Mouse (Mus musculus) thymus, adult 2 months (tissue): ENCODE measurements around the gene Sema6d. TPM values are rescaled to one million over a fixed set of nuclear protein-coding genes. Genes with fewer than 3 reads are reported as not detected.

Experiments
- DNase-seq: peaks from one replicate; pipeline ENCODE4 v3.0.0; 2021
- H3K27ac ChIP-seq: fragments of 200-500 bp; 2 replicates; pipeline ENCODE4 v1.5.1; 2012; ENCODE audit warnings: low read length, control low read depth; ENCODE audit not compliant: control insufficient read depth, insufficient read depth
- H3K27me3 ChIP-seq: fragments of 200-500 bp; 2 replicates; pipeline ENCODE4 v1.6.1; 2012; ENCODE audit warnings: mild to moderate bottlenecking, low read length, moderate library complexity, mixed read lengths; ENCODE audit not compliant: control insufficient read depth, insufficient read depth
- H3K36me3 ChIP-seq: fragments of 200-500 bp; 2 replicates; pipeline ENCODE4 v1.6.1; 2012; ENCODE audit warnings: mild to moderate bottlenecking, low read length, moderate library complexity; ENCODE audit not compliant: control insufficient read depth, insufficient read depth
- H3K4me1 ChIP-seq: fragments of 200-500 bp; replicated peaks from 2 replicates; pipeline ENCODE4 v1.6.1; 2012; ENCODE audit warnings: low read length; ENCODE audit not compliant: control insufficient read depth, insufficient read depth
- H3K4me3 ChIP-seq: fragments of 200-500 bp; 2 replicates; pipeline ENCODE4 v1.5.1; 2012; ENCODE audit warnings: mild to moderate bottlenecking, low read length, control low read depth, moderate library complexity; ENCODE audit not compliant: control insufficient read depth, insufficient read depth
- CTCF ChIP-seq: fragments of 200-500 bp; IDR thresholded peaks from 2 replicates; pipeline ENCODE4 v1.5.1; 2012; ENCODE audit warnings: mild to moderate bottlenecking, control low read depth, low read length, moderate library complexity, borderline replicate concordance; ENCODE audit not compliant: control insufficient read depth, poor library complexity, insufficient read depth; ENCODE audit errors: extremely low read depth
- POLR2A ChIP-seq: fragments of 200-500 bp; IDR thresholded peaks from 2 replicates; pipeline ENCODE4 v1.6.1; 2012; ENCODE audit warnings: mild to moderate bottlenecking, low read length, control low read depth, moderate library complexity; ENCODE audit not compliant: control insufficient read depth, poor library complexity, insufficient read depth; ENCODE audit errors: extremely low read depth
- WGBS: fragments of 180-500 bp; shearing (Covaris S2); methylation state at CpG from one replicate; pipeline ENCODE4 v1.1.7; 2018; 5-methylcytosine and 5-hydroxymethylcytosine counted together
- polyA plus RNA-seq: library from polyadenylated mRNA; depleted of rRNA; stranded (reverse); fragments of >200 nt; gene quantifications from 2 replicates; pipeline ENCODE4 v1.2.3, GENCODE M21; 2012

Gene Sema6d
- polyA plus RNA-seq, 1 experiment, result 4.6 TPM

- DNase-seq, result no peak
- H3K4me3 ChIP-seq, result no peak overlapping the region
- H3K36me3 ChIP-seq, result no peaks in the 10 kb centered on the region
- no peak overlapping the region for H3K27ac ChIP-seq
- H3K27me3 ChIP-seq, result no peaks in the 10 kb centered on the region
- H3K4me1 ChIP-seq, result no peaks in the 10 kb centered on the region
- WGBS, result 100% methylated on average over 2 of the region's 2 CpGs
- TF ChIP-seq CTCF (no peak), POLR2A (no peak)
These were observed 472.3 kb downstream of the Sema6d start for GRCm38 (mm10) chr2:124562091-124562490.

GRCm38 (mm10) chr2:124563759-124564158, 474.0 kb downstream of the Sema6d start:
- 93% methylated on average over 5 of the region's 5 CpGs for WGBS
- TF ChIP-seq POLR2A, result no peak
- no peak for TF ChIP-seq CTCF
- Histone ChIP-seq H3K36me3 (no peaks in the 10 kb centered on the region), H3K4me3 (no peak overlapping the region), H3K4me1 (no peaks in the 10 kb centered on the region), H3K27ac (no peak overlapping the region), H3K27me3 (no peaks in the 10 kb centered on the region)
- DNase-seq, result no peak

- no peaks in the 10 kb centered on the region for H3K36me3 ChIP-seq
- 24% methylated on average over 4 of the region's 4 CpGs for WGBS
- no peak overlapping the region for H3K4me3 ChIP-seq
- H3K27ac ChIP-seq, result no peak overlapping the region
- no peaks in the 10 kb centered on the region for H3K27me3 ChIP-seq
- TF ChIP-seq POLR2A (no peak), CTCF (no peak)
- H3K4me1 ChIP-seq, result no peaks in the 10 kb centered on the region
- no peak for DNase-seq
These were observed 484.0 kb downstream of the Sema6d start for GRCm38 (mm10) chr2:124573734-124574133.

- Histone ChIP-seq H3K36me3 (no peaks in the 10 kb centered on the region), H3K4me1 (no peaks in the 10 kb centered on the region), H3K27me3 (no peaks in the 10 kb centered on the region), H3K4me3 (no peak overlapping the region), H3K27ac (no peak overlapping the region)
- TF ChIP-seq CTCF (no peak), POLR2A (no peak)
- 4% methylated on average over 2 of the region's 2 CpGs for WGBS
- no peak for DNase-seq
These were observed 486.3 kb downstream of the Sema6d start for GRCm38 (mm10) chr2:124576053-124576452.

GRCm38 (mm10) chr2:124583561-124583960, 493.8 kb downstream of the Sema6d start:
- Histone ChIP-seq H3K27ac (no peak overlapping the region), H3K27me3 (no peaks in the 10 kb centered on the region), H3K4me3 (no peak overlapping the region), H3K36me3 (no peaks in the 10 kb centered on the region), H3K4me1 (no peaks in the 10 kb centered on the region)
- DNase-seq, result no peak
- TF ChIP-seq CTCF, result no peak
- TF ChIP-seq POLR2A, result no peak
- 89% methylated on average over 7 of the region's 7 CpGs for WGBS

GRCm38 (mm10) chr2:124592750-124593149, 503.0 kb downstream of the Sema6d start:
- H3K4me3 ChIP-seq, result no peak overlapping the region
- no peaks in the 10 kb centered on the region for H3K4me1 ChIP-seq
- no peak overlapping the region for H3K27ac ChIP-seq
- TF ChIP-seq POLR2A (no peak), CTCF (no peak)
- 94% methylated on average over 4 of the region's 4 CpGs for WGBS
- H3K36me3 ChIP-seq, result no peaks in the 10 kb centered on the region
- DNase-seq, result no peak
- no peaks in the 10 kb centered on the region for H3K27me3 ChIP-seq

- Histone ChIP-seq H3K4me1 (no peaks in the 10 kb centered on the region), H3K4me3 (no peak overlapping the region), H3K27ac (no peak overlapping the region), H3K27me3 (no peaks in the 10 kb centered on the region), H3K36me3 (no peaks in the 10 kb centered on the region)
- TF ChIP-seq CTCF, result no peak
- no peak for TF ChIP-seq POLR2A
- WGBS, result 38% methylated on average over 3 of the region's 3 CpGs
- no peak for DNase-seq
These were observed 509.2 kb downstream of the Sema6d start for GRCm38 (mm10) chr2:124599014-124599413.
